Mouse (Mus musculus) liver, postnatal 0 days (tissue): ENCODE results near the gene Nmnat2.

ENCODE experiments used
- CTCF ChIP-seq: sonication (generic); IDR thresholded peaks from 2 replicates; pipeline ENCODE4 v1.5.1; 2016; ENCODE audit warnings: antibody characterized with exemption, low read depth
- EP300 ChIP-seq: IDR thresholded peaks from 2 replicates; pipeline ENCODE4 v1.6.1; 2016; ENCODE audit warnings: antibody characterized with exemption, low read depth, mild to moderate bottlenecking

DNA sequence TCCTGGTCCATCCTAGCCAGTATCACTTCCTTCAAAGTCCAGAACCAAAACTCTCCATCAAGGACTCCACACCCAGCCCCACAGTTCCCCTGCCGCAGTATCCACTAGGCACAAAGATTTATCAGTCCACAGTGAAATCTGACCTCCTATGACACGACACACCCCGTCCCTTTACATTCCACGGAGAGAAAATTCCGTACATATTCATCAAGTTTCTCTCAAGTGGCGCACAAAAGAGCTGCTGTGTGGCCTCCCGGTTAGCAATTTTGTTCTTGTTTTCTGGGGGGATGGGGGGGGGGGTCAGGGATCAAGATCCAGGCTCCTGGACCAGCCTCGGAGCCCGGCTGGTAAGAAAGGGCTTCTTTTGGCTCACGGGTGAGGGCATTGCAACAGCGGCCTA, 143.8 kb downstream of the Nmnat2 start:
- TF ChIP-seq CTCF (no peak), EP300 (no peak)
